Mouse (Mus musculus) v-Abl transformed pro-B cells (cell line): ENCODE data around the gene Ptgis.

Experiments
- in situ Hi-C, 2 experiments: fragments of 400-800 bp; cut with MboI; formaldehyde crosslinking; loops; one replicate each; pipeline ENCODE4 v1.15.1; 2025; ENCODE audit not compliant: unreplicated experiment in 2 of 2

Gene Ptgis

GRCm38 (mm10) chr2:167203505-167204166, 36.8 kb downstream of the Ptgis start:
- in situ Hi-C loops, result loop anchor here in 1 of 2 experiments (25.0 kb wide), 2 partner anchors 616 to 1116 kb away; no protein-coding TSS in a partner anchor

GRCm38 (mm10) chr2:167201463-167202291, 38.7 kb downstream of the Ptgis start:
- in situ Hi-C loops, result loop anchor here in 1 of 2 experiments (25.0 kb wide), 2 partner anchors 614 to 1114 kb away; no protein-coding TSS in a partner anchor

GRCm38 (mm10) chr2:167198660-167199427, 41.6 kb downstream of the Ptgis start:
- in situ Hi-C loops, result no loop called here

- in situ Hi-C loops, result no loop called here
These were observed 47.0 kb downstream of the Ptgis start for GRCm38 (mm10) chr2:167193361-167193760.

- in situ Hi-C loops, result no loop called here
These were observed 50.4 kb downstream of the Ptgis start, which contains the start of gene Kcnb1 for GRCm38 (mm10) chr2:167190076-167190399. Gene Kcnb1, minus strand, starts transcription at chr2:167190155.

GRCm38 (mm10) chr2:167189291-167190075, 50.9 kb downstream of the Ptgis start:
- in situ Hi-C loops, result loop anchor here (5.0 to 10.0 kb wide), 2 partner anchors 75 to 77 kb away; no protein-coding TSS in a partner anchor

- in situ Hi-C loops, result loop anchor here (5.0 to 10.0 kb wide), 2 partner anchors 74 to 76 kb away; no protein-coding TSS in a partner anchor
These were observed 51.8 kb downstream of the Ptgis start for GRCm38 (mm10) chr2:167188315-167189207.

GRCm38 (mm10) chr2:167187119-167187518, 53.3 kb downstream of the Ptgis start:
- in situ Hi-C loops, result loop anchor here (5.0 to 10.0 kb wide), 2 partner anchors 72 to 75 kb away; no protein-coding TSS in a partner anchor

- in situ Hi-C loops, result loop anchor here (5.0 to 10.0 kb wide), 2 partner anchors 72 to 74 kb away; no protein-coding TSS in a partner anchor
These were observed 53.9 kb downstream of the Ptgis start for GRCm38 (mm10) chr2:167186544-167186943.

GRCm38 (mm10) chr2:167186003-167186402, 54.4 kb downstream of the Ptgis start:
- in situ Hi-C loops, result loop anchor here (5.0 to 10.0 kb wide), 2 partner anchors 71 to 74 kb away; no protein-coding TSS in a partner anchor

GRCm38 (mm10) chr2:167185432-167185831, 55.0 kb downstream of the Ptgis start:
- in situ Hi-C loops, result loop anchor here (5.0 to 10.0 kb wide), 2 partner anchors 71 to 73 kb away; no protein-coding TSS in a partner anchor

GRCm38 (mm10) chr2:167181662-167182389, 58.6 kb downstream of the Ptgis start:
- in situ Hi-C loops, result loop anchor here in 1 of 2 experiments (10.0 kb wide), 1 partner anchor 67 kb away; no protein-coding TSS in a partner anchor

- in situ Hi-C loops, result loop anchor here in 1 of 2 experiments (10.0 kb wide), 1 partner anchor 66 kb away; no protein-coding TSS in a partner anchor
These were observed 59.3 kb downstream of the Ptgis start for GRCm38 (mm10) chr2:167181096-167181495.

GRCm38 (mm10) chr2:167179301-167179700, 61.1 kb downstream of the Ptgis start:
- in situ Hi-C loops, result no loop called here

GRCm38 (mm10) chr2:167177231-167177641, 63.2 kb downstream of the Ptgis start:
- in situ Hi-C loops, result no loop called here

GRCm38 (mm10) chr2:167175284-167175683, 65.1 kb downstream of the Ptgis start:
- in situ Hi-C loops, result no loop called here

- in situ Hi-C loops, result no loop called here
These were observed 67.1 kb downstream of the Ptgis start for GRCm38 (mm10) chr2:167173051-167173875.
